Mouse (Mus musculus): ENCODE results near the gene Ssbp2. TPM values are rescaled to one million over a fixed set of nuclear protein-coding genes. Genes with fewer than 3 reads are reported as not detected.

Gene Ssbp2
- total and polyA plus RNA-seq, 3 experiments = 12.6 to 38.4 TPM; not detected in 1

DNA sequence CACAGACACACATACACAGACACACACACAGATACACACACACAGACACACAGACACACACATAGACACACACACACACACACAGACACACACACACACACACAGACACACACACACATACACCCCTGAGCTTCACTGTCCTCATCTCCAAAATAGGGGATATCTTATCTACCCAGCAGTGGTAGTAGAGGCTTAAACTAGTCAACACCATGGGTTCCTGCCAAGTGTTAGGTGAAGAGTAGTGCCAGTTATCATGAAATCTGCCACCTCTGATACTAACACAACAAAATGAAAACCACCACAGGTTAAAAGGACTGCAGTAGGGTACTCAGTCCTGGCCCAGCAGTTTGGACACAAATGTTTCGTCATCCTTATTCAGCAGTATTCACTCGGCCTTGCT is 43.4 kb upstream of the Ssbp2 start:
- Histone ChIP-seq H3K4me1 (ENCODE audit: control insufficient read depth in 1 of 2, insufficient read depth in 2 of 2, low read length in 2 of 2) (peaks cover 22 to 28% of the 10 kb centered on the region in 2 experiments), H3K4me3 (ENCODE audit: control insufficient read depth in 1 of 2, insufficient read depth in 1 of 2, low read depth in 2 of 2, low read length in 2 of 2) (no peak overlapping the region), H3K79me2 (ENCODE audit: control insufficient read depth, insufficient read depth, low read length, poor library complexity) (no peaks in the 10 kb centered on the region), H3K27me3 (ENCODE audit: control insufficient read depth in 1 of 2, insufficient read depth in 2 of 2, low read length in 2 of 2) (no peaks in the 10 kb centered on the region), H3K36me3 (ENCODE audit: control insufficient read depth in 1 of 2, insufficient read depth in 2 of 2, low read length in 2 of 2) (peaks cover 0 to 27% of the 10 kb centered on the region in 2 experiments; a peak in 2 of 4 replicates), H3K9ac (ENCODE audit: control insufficient read depth, low read depth, low read length, poor library complexity, severe bottlenecking) (no peak overlapping the region), H3K9me3 (replicated peaks; ENCODE audit: insufficient read depth, low read length) (no peaks in the 10 kb centered on the region), H3K27ac (ENCODE audit: control insufficient read depth, low read depth, low read length) (no peak overlapping the region)
- TF ChIP-seq JUND (IDR thresholded peaks at IDR 0.05; ENCODE audit: low read depth, low read length) (no peak), ELF1 (IDR thresholded peaks at IDR 0.05; ENCODE audit: low read depth, low read length) (no peak), ETS1 (IDR thresholded peaks at IDR 0.05; ENCODE audit: low read depth, low read length) (peak; percentile 49), ZC3H11A (IDR thresholded peaks at IDR 0.05; ENCODE audit: low read depth, low read length) (no peak), EP300 (IDR thresholded peaks at IDR 0.05; ENCODE audit: low read depth in 1 of 2, low read length in 2 of 2) (peak; percentile 57 to 72), GATA1 (IDR thresholded peaks at IDR 0.05; ENCODE audit: low read depth, low read length) (peak; percentile 69), TBP (IDR thresholded peaks at IDR 0.05; ENCODE audit: low read depth, low read length) (0 out of 2 replicates have a peak, but pooled peaks have one; percentile 22), MXI1 (IDR thresholded peaks at IDR 0.05; ENCODE audit: low read depth, low read length) (no peak), TCF12 (IDR thresholded peaks at IDR 0.05; ENCODE audit: low read depth, low read length) (peak; percentile 75), MAFK (IDR thresholded peaks at IDR 0.05; ENCODE audit: borderline replicate concordance, low read depth, low read length) (peak; percentile 15; the same call in 1 of the 2 replicates), SIN3A (IDR thresholded peaks at IDR 0.05; ENCODE audit: low read length) (peak; percentile 44; the same call in 1 of the 2 replicates), POLR2AphosphoS5 (IDR thresholded peaks at IDR 0.05; ENCODE audit: borderline replicate concordance, low read depth, low read length) (no peak), USF1 (IDR thresholded peaks at IDR 0.05; ENCODE audit: low read depth, low read length) (no peak)
- no peak for DNase-seq (ENCODE audit: low read depth, low spot score)

- Histone ChIP-seq H3K9ac (ENCODE audit: control insufficient read depth, low read depth, low read length, poor library complexity, severe bottlenecking) (peak overlapping the region; percentile 31), H3K79me2 (ENCODE audit: control insufficient read depth, insufficient read depth, low read length, poor library complexity) (no peaks in the 10 kb centered on the region), H3K4me1 (ENCODE audit: control insufficient read depth in 1 of 2, insufficient read depth in 2 of 2, low read length in 2 of 2) (peaks cover 19 to 20% of the 10 kb centered on the region in 2 experiments), H3K4me3 (ENCODE audit: control insufficient read depth in 1 of 2, insufficient read depth in 1 of 2, low read depth in 2 of 2, low read length in 2 of 2) (peak overlapping the region; percentile 4 to 25; a peak in 3 of 4 replicates), H3K9me3 (replicated peaks; ENCODE audit: insufficient read depth, low read length) (no peaks in the 10 kb centered on the region), H3K36me3 (ENCODE audit: control insufficient read depth in 1 of 2, insufficient read depth in 2 of 2, low read length in 2 of 2) (peaks cover 0 to 23% of the 10 kb centered on the region in 2 experiments; a peak in 2 of 4 replicates), H3K27me3 (ENCODE audit: control insufficient read depth in 1 of 2, insufficient read depth in 2 of 2, low read length in 2 of 2) (no peaks in the 10 kb centered on the region), H3K27ac (ENCODE audit: control insufficient read depth, low read depth, low read length) (peak overlapping the region; percentile 45)
- DNase-seq (ENCODE audit: low read depth, low spot score) = peak; percentile 84
- no peak for TF ChIP-seq USF2 (IDR thresholded peaks at IDR 0.05; ENCODE audit: borderline replicate concordance in 1 of 2, insufficient read depth in 1 of 2, low read depth in 1 of 2, low read length in 2 of 2)
- no peak for TF ChIP-seq ELF1 (IDR thresholded peaks at IDR 0.05; ENCODE audit: low read depth, low read length)
- TF ChIP-seq GATA1 (IDR thresholded peaks at IDR 0.05; ENCODE audit: low read depth, low read length) = peak; percentile 74; the same call in 1 of the 2 replicates
- peak; percentile 81 for TF ChIP-seq TCF12 (IDR thresholded peaks at IDR 0.05; ENCODE audit: low read depth, low read length)
- TF ChIP-seq SIN3A (IDR thresholded peaks at IDR 0.05; ENCODE audit: low read length) = peak; percentile 96
- 0 out of 2 replicates have a peak, but pooled peaks have one; percentile 27 for TF ChIP-seq KAT2A (conservative IDR thresholded peaks at IDR 0.05; ENCODE audit: low read depth, low read length)
- TF ChIP-seq EP300 (IDR thresholded peaks at IDR 0.05; ENCODE audit: low read depth in 1 of 2, low read length in 2 of 2) = peak; percentile 70 to 86
- no peak for TF ChIP-seq CTCF (IDR thresholded peaks at IDR 0.05 in 2 of 3, conservative IDR thresholded peaks at IDR 0.05 in 1 of 3; ENCODE audit: control insufficient read depth in 1 of 3, insufficient read depth in 1 of 3, low read depth in 2 of 3, low read length in 3 of 3, poor library complexity in 1 of 3, severe bottlenecking in 1 of 3)
- TF ChIP-seq RCOR1 (IDR thresholded peaks at IDR 0.05; ENCODE audit: low read depth, low read length) = 0 out of 2 replicates have a peak, but pooled peaks have one; percentile 33
- peak; percentile 88 for TF ChIP-seq ETS1 (IDR thresholded peaks at IDR 0.05; ENCODE audit: low read depth, low read length)
- TF ChIP-seq E2F4 (IDR thresholded peaks at IDR 0.05; ENCODE audit: borderline replicate concordance, low read depth, low read length) = no peak
- TF ChIP-seq NELFE (IDR thresholded peaks at IDR 0.05; ENCODE audit: low read depth, low read length) = no peak
- TF ChIP-seq SMC3 (IDR thresholded peaks at IDR 0.05; ENCODE audit: low read depth, low read length) = peak; percentile 29
- TF ChIP-seq HCFC1 (IDR thresholded peaks at IDR 0.05; ENCODE audit: low read depth, low read length) = 0 out of 2 replicates have a peak, but pooled peaks have one; percentile 26
- TF ChIP-seq BHLHE40 (IDR thresholded peaks at IDR 0.05; ENCODE audit: borderline replicate concordance, low read depth, low read length) = 0 out of 2 replicates have a peak, but pooled peaks have one; percentile 19
- TF ChIP-seq MXI1 (IDR thresholded peaks at IDR 0.05; ENCODE audit: low read depth, low read length) = no peak
- TF ChIP-seq TAL1 (IDR thresholded peaks at IDR 0.05; ENCODE audit: low read length) = peak; percentile 56
- TF ChIP-seq ZC3H11A (IDR thresholded peaks at IDR 0.05; ENCODE audit: low read depth, low read length) = no peak
Measured at GRCm38 (mm10) chr13:91421387-91421949, 38.6 kb upstream of the Ssbp2 start.

Measured in MEL (cell line).